Mouse (Mus musculus): ENCODE results near the gene Cln5.

Cln5 gene

GRCm38 (mm10) chr14:103069864-103070611, at the start of gene Cln5:
TSS of gene Cln5 (plus strand) at chr14:103070216.
- DNase-seq: peak; percentile 94

GRCm38 (mm10) chr14:103029203-103029602, 40.8 kb upstream of the Cln5 start:
- DNase-seq: no peak

GRCm38 (mm10) chr14:103033271-103033823, 36.7 kb upstream of the Cln5 start:
- no peak for DNase-seq

GRCm38 (mm10) chr14:103034076-103034475, 35.9 kb upstream of the Cln5 start:
- no peak for DNase-seq

- DNase-seq: no peak
Measured at GRCm38 (mm10) chr14:103037016-103037415, 33.0 kb upstream of the Cln5 start.

- DNase-seq: no peak
Measured at GRCm38 (mm10) chr14:103046677-103047076, 23.3 kb upstream of the Cln5 start, which contains the start of gene Acod1. TSS of gene Acod1 (plus strand) at chr14:103046977.

- DNase-seq: no peak
Measured at GRCm38 (mm10) chr14:103048292-103049086, 21.5 kb upstream of the Cln5 start.

- peak; percentile 61 for DNase-seq
Measured at GRCm38 (mm10) chr14:103051159-103051769, 18.8 kb upstream of the Cln5 start.

GRCm38 (mm10) chr14:103054731-103055130, 15.3 kb upstream of the Cln5 start:
- no peak for DNase-seq

GRCm38 (mm10) chr14:103056601-103057000, 13.4 kb upstream of the Cln5 start:
- DNase-seq: no peak

GRCm38 (mm10) chr14:103058998-103059397, 11.0 kb upstream of the Cln5 start:
- DNase-seq: no peak

GRCm38 (mm10) chr14:103059495-103059894, 10.5 kb upstream of the Cln5 start:
- DNase-seq: no peak

- DNase-seq: peak; percentile 91
Measured at GRCm38 (mm10) chr14:103065294-103066167, 4.5 kb upstream of the Cln5 start.

GRCm38 (mm10) chr14:103069465-103069863, 552 bp upstream of the Cln5 start:
- DNase-seq: peak; percentile 70

GRCm38 (mm10) chr14:103070790-103071189, 774 bp downstream of the Cln5 start:
- DNase-seq: no peak

- peak; percentile 31 for DNase-seq
Measured at GRCm38 (mm10) chr14:103071471-103071870, 1.5 kb downstream of the Cln5 start.

GRCm38 (mm10) chr14:103072731-103073130, 2.7 kb downstream of the Cln5 start:
- peak; percentile 28 for DNase-seq

GRCm38 (mm10) chr14:103073825-103074224, 3.8 kb downstream of the Cln5 start:
- DNase-seq: peak; percentile 34

GRCm38 (mm10) chr14:103075166-103075565, 5.2 kb downstream of the Cln5 start:
- no peak for DNase-seq

- DNase-seq: peak; percentile 37
Measured at GRCm38 (mm10) chr14:103077272-103078005, 7.4 kb downstream of the Cln5 start.
